Mouse (Mus musculus) testis, postnatal 14 days (tissue): Measurements from ENCODE around the gene Dctn1.

Experiments
- DNase-seq: peaks from one replicate; pipeline ENCODE4 v3.0.0; 2021; ENCODE audit warnings: low spot score

Dctn1 gene

DNA sequence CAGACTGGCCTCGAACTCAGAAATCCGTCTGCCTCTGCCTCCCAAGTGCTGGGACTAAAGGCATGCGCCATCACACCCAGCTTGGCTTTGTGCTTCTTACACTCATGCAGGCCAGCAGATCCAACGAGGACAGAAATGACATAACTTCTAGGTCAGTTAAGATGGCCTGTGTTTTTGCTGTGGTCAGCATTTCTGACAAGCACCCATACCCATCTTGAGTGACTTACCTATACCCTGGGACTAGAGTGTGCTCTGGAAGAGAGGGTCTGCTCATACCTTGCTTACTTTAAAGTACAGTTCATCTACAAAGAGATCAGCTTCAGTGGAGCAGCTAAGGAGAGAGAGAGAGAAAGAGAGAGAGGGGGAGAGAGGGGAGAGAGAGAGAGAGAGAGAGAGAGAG, 67.6 kb downstream of the Dctn1 start:
- no peak for DNase-seq

DNA sequence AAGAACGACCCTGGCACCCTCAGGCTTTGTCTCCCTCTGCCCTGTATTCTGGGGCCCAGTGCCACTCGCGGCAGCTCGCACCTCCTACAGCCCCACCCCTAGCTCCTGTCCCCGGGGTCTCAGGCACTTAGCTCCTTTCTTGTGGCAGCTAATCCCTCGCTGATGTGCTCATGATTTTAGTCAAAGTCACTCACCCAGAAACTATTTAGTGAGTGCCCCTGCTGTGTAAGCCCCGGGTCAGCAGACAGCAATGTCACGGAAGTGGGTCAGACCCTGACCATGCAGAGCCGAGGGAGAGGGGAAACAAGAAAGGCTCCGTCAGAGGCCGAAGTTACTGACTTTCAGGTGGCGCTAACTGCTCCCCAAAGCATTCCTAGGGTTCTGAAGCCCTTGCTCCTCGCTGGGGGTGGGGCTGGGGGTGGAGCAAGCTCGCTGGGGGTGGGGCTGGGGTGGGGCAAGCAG, 68.6 kb downstream of the Dctn1 start:
- no peak for DNase-seq

DNA sequence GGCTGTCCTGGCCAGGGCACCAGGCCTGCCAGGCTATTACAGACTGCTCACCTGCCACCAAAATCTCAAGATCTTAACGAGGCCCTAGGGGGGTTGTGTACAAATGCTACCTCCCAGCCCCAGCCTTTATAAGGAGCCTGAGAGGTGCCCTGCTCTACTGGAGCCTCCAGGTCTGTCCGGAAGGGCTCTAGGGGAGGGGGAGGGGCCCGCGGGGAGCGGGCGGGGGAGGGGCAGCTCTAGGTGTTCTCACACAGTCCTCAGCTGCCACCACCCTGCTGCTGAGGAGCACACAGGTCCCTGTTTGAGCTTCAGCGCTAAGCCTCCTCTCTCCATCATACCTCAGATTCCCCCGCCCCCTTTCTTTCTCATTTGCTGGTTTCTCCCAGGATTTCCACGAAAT, 71.4 kb downstream of the Dctn1 start:
- no peak for DNase-seq

DNA sequence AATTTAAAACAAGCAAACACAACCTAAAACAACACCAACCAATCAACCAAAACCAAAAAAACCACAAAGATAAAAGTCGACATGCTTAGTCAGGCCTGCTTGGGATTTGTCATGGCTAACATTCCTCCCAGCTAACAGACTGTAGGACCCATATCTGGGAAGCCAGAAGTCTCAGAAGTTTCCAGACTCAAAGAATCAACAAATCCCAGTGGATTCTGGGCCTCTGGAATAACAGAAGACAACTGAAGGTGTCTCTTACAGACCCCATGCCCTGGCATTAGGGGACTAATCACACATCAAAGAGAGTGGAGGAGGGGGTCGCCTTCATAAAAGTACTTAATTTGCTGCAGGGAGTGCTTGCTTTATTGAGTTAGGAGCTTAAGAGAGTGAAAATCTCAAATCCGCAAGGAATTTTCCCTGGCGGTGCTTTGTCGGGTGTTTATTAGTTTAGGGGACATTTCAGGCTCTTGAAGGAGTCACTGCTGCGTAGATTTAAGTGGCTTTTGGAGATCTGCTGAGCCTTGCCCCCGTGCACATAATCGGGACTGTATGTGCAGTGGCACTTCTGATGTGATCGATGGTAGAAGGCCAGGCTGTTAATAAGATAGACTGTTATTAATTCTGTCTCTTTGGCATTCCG, 78.8 kb downstream of the Dctn1 start:
- DNase-seq, result no peak

DNA sequence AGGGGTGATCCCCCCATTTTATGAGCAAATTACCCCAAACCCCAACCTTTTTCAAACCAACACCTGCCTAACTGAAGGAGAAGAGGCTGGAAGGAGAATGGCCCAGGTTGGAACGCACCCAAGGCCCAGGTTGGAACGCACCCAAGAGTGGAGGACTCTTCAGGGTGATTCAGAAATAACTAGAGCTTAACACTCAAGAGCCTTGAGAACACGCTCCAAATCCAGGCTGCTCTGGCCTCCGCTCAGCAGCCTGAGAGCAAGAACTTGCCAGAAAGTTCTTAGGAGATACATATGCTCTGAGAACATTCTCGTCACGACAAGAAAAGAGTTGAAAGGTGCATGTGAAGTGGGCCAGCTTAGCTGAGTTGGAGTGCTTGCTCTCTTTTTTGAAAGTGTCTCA, 79.4 kb downstream of the Dctn1 start:
- peak; percentile 31 for DNase-seq

DNA sequence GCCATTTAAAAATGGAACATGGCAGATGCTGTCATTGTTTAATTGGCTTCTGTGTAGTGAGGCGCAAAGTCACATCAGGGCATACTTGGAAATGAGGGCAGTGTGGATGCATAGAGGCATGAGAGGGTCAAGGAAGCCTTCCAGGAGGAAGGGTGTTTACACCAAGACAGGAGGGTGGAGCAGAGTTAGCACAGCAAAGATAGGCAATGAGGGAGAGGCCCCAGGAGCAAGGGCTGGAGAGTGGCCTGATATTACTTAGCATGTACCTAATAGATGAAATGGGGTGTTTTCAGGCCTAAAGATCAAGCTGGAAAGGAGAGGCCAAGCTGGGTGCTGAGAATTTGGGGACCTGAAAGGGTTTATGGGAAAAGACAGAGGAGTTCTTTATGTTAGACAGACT, 80.3 kb downstream of the Dctn1 start:
- no peak for DNase-seq

DNA sequence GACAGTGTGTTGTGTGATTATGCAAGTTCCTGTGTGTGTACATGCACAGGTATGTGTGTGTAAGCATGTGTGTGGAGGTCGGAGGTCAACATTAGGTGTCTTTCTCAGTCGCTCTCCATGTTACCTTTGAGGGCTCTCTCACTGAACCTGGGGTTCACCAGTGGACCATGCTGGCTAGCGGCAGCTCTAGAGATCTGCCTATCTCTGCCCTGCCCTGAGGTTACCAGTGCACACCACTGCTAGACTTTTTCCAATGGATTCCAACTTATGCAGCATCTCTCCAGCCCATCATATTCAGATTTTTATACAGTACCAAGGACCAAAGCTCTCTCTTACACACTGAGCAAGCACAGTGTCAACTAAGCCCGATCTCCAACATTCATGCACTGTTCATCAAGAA, 81.0 kb downstream of the Dctn1 start:
- DNase-seq, result no peak

DNA sequence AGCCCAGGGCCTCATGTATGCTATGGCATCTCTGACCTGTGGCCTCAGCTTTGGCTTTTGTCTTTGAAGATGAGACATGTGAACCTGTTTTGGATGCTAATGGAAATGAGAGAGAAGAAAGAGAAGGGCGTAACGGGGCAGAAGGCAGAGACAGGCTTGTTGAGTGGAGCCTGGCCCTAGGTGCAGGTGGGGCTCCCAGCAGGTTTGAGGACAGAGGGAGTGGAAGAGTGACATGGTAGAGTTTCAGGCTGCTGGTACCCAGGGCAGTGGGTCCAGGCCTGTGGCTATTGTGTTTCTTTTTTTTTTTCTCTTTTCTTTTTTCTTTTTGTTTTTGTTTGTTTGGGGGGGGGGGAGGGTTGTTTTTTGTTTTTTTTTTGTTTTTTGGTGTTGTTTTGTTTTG, 81.4 kb downstream of the Dctn1 start:
- DNase-seq, result no peak
